Mouse (Mus musculus) lung, adult 18-20 months (tissue): ENCODE data around the gene Gltpd2.
"Not testable (repeated sequence)": the region's sequence is repeated elsewhere in the genome, so short reads cannot be mapped to it uniquely, and the experiment has no call there.

ENCODE experiments used
- DNase-seq, 2 experiments: peaks; one replicate each; pipeline ENCODE4 v3.0.0; 2022; ENCODE audit warnings: mixed read lengths in 2 of 2

Gene Gltpd2

DNA sequence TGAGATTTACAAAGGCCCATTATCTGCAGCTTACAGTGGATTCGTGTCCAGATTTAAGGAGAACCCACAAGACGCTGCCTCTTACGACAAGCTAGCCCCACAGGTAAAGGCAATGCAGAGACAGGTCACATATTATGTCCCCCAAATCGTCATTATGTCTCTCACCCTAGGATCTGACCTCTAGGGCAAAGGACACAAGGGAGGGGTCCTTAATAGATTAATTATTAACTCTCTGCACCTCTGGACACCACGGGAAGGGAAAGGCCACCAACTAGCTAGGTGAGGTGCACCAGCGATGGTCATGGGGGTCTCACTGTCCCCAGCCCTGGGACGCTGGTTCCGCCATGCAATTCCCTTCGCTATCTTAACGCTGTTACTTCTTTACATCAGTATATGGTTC lies at the start of gene Gltpd2:
Gene Gltpd2 (plus strand): TSS at position 274 of the 400 bp plus-strand sequence.
- no peak for DNase-seq

DNA sequence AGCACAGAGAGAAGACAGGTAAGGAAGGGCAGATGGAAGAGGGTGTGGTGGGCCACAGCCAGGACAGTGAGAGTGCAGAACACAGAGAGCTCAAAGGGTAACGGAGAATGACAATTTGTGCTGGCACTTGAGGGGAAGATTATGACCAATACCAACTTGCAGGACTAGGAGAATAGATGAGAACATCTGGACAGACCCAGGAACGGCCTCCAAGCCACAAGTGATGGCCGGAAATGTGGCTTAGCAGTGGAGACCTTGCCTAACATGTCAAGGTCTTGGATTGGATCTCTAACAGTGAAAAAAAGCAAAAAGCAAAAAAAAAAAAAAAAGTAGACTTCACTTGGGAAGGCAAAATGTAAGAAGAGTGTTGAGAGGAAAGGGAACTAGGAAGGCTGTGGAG lies 49.2 kb upstream of the Gltpd2 start:
- no peak for DNase-seq

DNA sequence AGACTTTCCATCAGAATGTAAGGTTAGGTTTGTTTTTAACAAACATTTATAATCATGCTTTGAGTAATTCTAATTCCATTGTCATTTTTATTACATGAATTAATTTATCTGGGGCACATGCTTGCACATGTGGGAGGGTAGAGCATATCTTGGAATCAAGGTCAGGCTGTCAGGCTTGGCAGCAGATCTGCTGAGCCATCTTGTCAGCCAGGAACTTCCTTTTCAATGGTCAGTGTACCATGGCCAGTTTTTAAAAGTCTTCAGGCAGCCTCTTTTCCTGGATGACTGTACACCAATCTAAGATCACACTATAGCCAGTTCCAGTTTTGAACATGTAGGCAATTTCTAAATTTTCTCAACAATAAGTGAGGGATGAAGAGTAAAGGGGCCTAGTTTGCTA lies 46.3 kb upstream of the Gltpd2 start:
- DNase-seq: no peak

DNA sequence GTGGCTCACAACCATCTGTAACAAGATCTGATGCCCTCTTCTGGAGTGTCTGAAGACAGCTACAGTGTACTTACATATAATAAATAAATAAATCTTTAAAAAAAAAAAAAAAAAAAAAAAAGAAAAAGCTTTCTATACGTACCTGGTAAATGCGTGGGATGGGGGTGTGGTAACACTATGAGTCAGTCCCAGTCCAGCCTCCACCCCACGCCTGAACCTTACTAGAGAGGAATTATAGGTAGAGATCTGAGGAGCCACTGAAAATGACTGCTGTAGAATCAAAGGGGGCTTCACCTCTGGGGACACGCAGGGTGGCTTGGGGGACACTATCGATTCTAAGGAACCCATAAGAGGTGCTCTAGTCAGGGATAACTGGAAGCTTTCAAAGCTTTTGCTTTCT lies 45.7 kb upstream of the Gltpd2 start:
- not testable (repeated sequence) for DNase-seq

DNA sequence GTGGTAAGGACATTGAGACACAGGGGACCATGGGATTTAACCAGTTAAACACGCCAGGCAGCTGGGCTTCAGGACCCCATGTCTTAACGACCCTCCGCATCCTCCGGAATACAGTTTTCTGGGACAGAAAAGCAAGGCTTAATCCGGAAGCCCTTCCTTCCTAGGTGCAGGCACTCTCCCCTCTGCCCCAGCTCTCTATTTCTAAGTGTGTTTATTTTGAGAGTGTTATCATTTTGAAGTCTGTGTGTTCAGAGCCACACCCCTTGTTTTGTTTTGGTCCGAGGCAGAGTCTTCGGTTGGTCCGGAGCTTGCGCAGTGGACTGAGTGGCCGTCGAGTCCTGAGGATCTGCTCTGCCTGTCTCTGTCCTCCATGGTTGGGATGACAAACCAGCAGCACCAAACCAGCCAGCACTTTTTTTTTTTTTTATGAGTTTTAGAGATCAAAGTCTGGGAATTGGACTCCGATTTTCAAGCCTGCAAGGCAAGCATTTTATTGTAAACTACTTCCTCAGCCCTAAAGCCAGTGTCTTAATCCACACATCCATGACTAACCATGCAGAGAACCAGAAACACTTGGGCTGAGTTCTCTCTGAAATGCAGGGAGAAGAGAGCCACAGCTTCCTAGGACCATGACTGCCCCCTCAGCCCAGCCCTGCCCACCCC lies 44.0 kb upstream of the Gltpd2 start:
- no peak for DNase-seq

DNA sequence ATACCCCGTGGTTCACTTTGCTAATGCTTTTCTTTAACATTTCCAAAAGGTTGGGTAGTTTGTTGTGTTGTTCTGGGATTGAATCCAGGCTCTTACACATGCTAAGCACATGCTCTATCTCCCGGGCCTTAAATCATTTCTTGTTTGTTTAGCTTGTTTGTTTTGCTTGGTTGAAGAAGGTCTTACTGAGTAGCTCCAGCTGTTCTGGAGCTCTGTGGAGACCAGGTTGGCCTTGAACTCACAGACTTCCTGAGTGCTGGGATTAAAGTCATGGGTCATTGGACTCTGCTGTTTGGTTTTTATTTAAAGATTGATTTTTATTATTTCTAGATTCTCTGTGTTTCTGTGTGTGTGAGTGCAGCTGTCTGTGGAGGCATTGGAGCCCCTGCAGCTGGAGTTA lies 33.5 kb upstream of the Gltpd2 start:
- DNase-seq: no peak

DNA sequence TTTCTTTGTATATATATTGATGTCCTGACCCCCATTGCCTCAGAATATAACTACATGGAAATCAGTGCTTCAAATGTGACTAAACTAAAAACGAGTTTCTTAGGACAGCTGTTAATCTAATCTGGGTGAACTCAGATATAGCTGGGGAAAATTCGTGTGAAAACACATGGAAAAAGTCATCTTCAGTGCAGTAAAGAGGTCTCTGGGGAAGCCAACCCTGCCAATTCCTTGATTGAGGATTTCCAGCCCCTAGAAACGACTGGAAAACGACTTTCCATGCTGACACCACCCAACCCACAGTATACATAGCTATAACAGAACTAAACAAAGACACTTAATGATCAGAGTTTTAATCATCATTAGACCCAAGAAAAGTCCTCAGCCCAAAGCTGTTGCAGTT lies 31.2 kb upstream of the Gltpd2 start:
- no peak for DNase-seq

DNA sequence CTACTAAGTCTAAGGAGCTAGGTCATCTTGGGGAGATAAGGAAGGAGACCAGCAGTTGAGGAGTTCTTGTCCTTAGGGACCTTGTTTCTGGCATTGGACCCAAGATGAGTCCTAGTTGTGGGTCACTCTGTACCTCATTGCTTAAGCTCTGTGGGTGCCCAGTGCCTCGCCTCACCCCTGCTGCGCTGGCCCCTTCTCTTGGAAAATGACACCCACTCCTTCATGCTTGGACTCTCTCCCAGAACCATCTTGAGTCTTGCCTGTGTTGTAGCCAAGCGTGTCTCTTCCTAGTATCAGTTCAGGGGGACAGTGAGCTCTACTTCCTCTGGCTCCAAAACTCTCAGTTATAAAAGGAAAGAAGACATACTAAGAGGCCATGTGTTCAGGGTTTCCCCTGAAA lies 29.9 kb upstream of the Gltpd2 start:
- DNase-seq: no peak

DNA sequence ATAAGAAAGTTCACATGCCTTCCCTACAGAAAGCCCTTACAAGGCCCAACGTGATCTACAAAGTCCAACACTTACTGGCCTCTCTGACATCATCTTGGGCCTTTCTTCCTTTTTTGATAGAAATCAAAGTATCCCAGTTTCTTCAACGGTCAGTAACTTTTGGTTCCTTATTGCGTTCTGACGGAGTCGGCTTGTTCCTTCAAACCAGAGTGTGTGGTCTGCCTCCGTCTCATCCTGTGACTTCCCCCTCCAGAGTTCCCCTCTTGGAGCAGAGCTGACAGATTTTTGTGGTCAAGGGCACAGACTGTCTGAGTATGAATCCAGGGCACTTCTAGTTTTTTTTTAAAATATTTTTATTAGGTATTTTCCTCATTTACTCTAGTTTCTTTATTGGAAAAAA lies 29.3 kb upstream of the Gltpd2 start:
- peak; percentile 42 to 51 for DNase-seq

DNA sequence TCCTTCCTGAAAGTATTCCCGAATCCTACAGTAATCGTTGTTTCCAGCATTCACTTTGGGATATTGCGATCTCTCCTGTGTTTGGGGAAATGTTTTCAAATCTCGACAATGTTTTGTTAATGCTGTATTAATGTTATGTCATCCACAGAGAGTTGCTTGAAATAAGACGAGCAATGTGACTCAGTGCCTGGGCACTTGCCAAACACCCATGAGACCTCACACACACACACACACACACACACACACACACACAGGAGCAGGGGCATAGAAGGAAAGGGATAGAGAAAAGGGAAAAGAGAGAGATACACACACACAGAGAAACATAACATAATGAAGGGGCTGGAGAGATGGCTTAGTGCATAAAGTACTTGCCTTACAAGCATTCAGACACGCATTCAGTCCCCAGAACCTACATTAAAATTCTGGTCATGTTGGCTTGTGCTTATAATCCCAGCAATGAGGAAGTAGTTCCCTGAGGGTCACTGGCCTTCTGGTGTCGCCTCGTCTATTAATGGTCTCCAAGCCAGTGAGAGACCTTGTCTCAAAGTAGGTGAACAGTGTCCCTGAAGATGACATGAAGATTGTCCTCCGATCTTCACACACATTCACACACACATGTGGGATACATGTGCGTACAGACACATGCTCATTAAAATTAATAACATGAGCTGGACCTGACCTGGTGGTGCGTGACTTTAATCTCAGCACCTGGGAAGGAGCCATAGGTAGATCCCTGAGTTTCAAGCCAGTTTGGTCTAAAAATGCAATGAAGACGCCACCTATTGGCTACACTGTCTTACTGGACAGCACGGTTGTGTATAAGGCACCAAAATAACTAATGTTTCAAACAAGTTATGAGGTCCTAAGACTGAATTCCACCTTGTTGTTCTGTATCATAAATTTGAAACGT lies 19.2 kb upstream of the Gltpd2 start:
- DNase-seq: peak; percentile 20 to 51

DNA sequence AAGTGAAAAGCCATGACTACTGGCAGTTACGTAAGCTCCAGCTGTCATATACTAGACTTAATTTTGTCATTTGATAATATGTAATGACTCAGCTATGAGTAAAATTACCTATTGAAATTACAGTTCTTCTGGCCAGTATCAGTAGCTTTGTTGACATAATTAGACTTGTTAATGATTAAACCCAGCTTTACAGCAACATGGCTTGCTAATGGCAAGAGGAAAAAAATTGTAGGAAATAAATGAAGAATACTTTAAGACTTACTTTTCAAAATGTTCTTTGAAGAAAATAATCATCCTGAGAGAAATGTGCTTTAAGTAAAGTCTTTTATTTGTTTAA lies 18.6 kb upstream of the Gltpd2 start:
- DNase-seq: no peak

DNA sequence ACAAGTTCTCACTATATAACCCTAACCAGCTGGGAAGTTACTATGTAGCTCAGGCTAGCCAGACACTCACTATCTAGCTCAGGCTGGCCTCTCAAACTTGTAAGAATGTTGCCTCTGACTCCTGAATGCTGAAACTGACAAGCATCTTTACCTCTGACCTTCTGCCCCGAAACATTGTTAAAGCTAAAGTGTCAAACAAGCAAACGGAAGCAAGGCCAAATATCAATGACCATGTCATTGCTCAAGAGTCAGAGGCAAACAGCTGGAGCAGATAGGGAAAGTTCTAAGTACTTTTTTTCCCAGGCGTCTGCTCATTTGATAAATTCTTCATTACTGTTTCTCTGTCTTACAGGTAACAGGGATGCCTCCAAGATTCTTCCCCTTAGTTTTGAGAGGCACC lies 17.0 kb upstream of the Gltpd2 start:
- no peak for DNase-seq

DNA sequence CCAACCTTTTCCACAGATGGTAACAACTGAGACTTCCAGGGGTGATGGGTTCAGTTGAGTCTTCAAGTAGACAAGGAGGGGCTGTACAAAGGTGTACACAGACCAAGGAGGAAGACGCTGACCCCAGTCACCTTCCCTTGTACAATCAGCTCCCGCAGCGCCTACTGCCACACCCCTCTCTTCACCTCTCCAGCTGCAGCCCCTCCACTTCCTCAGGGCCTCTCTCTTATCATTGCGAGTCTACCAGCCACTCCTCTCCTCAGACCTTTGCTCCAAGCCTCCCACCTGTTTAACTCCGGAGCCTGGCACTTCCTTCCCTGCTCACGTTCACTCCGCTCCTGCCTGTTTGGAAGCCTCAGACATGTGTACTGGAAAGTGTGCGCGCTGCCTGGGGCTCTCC lies 14.0 kb upstream of the Gltpd2 start, which contains the start of gene Tm4sf5:
Gene Tm4sf5 (plus strand): TSS at position 275 of the 400 bp plus-strand sequence.
- DNase-seq: no peak

DNA sequence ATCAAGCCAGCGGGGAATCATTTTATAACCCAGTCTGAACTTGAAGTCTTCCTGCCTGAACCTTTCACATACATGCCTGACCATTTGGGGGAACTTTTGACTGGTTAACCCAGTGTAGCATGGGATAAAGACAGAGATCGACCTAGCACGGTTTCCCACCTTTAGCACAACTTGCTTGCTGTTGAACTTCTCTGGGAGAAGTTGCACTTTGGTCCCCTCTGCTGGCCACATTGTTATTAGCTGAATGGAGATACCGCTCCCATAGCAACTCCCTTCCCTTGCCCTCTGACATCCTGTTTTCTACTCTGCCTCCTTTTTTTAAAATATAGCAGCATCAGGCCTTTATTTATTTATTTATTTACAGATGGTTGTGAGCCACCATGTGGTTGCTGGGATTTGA lies 12.6 kb upstream of the Gltpd2 start:
- peak; percentile 68 to 78 for DNase-seq

DNA sequence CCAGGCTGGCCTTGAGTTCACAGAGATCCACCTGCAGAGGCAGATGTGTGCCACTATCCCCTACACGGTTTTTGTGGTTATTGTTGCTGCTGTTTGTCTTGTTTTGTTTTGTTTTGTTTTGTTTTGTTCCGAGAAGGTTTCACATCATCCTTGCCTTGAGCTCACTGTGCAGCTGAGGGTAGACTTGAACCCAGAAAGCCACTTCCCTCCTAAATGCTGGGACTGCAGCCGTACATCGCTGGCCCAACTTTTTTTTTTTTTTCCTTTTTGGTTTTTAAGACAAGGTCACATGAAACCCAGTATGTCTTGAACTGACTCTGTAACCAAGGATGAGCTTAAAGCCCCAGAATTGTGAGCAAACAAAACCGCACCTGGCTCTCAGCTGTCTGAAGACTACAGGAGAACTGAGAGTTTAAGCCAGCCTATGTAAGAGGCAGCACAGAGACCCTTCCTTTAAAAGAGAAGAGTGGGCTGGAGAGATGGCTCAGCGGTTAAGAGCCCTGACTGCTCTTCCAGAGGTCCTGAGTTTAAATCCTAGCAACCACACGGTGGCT lies 12.0 kb upstream of the Gltpd2 start:
- DNase-seq: no peak

DNA sequence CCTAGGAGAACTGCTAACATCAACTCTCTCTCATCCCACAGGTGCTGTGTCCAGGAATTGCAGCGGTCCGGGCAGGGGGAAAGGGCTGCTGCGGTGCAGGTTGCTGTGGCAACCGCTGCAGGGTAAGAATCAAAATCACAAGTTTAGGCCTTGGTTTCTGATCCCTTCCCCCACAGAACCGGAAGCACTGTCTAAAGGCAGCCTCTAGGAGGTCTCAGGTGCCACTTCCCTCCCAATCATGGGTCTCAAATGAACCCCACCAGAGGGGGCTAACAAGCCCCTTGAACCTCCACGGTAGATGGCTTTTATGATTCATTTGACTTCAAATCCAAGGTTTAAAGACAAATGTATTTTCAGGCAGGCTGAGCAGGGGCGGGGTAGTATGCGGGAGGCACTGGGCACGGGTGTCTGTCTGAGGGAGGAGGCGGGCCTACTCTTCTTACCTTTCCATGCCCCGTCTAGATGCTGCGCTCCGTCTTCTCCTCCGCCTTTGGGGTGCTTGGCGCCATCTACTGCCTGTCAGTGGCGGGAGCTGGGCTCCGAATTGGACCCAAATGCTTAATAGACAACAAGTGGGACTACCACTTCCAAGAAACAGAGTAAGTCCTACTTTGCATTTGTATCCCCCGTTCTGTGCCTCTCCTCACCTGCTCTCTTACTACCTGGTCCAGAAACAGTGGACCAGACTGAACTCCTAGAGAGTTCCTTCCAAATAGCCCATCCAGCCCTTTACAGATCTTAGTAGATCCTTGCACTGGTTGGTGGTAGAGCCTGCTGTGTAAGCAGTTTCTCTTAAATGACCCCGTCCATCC lies 9.0 kb upstream of the Gltpd2 start:
- peak; percentile 27 to 51 for DNase-seq

DNA sequence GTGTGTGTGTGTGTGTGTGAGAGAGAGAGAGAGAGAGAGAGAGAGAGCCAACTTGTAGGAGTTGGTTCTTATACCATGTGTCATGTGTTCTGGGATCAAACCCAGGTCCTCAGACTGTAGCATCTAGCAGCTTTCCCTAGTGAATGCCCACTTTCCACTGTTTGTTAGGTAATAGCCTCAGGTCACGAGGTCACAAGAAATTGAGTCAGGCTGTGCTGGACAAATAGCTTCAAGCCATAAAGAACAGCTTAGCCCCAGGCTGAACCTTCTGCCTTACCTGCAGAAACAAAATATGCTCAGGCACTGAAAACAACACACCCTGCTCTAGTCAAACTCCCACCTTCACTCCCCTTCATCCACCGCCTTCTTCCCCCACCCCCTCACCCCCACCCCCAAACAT lies 7.8 kb upstream of the Gltpd2 start:
- DNase-seq: no peak

DNA sequence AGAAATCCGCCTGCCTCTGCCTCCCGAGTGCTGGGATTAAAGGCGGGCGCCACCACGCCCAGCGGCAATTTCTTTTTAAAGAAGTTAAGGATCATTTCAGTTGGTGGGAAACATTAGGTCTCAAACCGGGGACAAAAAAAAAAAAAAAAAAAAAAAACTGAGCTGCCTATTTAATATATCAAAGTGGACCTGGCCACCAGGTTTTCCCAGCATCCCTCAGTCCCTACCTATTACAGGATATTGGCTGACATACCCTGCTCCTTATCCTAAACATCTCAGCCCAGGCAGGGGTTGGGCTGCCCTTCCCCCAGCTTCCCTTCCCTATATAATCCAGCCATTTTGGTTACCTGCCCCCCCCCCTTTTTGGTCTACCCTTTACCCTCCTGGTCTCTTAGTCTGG lies 7.2 kb upstream of the Gltpd2 start:
- no peak for DNase-seq

DNA sequence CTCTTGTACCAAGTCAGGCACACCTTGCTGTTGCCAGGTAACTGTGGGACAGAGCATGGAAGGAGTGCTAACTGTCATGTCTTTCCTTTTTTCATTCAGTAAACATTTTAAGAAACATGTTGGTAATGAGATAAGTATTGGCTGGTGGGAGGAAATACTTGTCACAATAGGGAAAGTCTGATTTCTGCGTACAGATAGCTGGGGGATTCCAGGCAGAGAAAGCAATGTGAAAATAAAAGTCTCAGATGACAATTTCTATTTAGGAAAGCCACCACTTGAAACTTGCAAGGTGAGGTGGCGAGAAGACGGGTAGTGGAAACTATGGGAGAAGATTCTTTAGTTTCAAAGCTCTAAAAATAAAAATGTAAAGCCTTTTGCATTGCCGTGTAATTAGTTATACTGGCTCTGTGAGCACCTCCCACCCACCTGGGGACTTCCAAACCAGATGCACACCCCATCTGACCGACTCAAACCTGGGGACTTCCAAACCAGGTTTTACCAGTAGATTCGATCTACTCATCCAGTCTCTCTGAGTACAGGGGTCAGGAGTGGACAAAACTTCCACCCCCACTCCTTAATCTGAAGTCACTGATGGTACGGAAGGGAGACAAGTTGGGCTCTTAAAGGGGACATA lies 6.2 kb upstream of the Gltpd2 start:
- no peak for DNase-seq

DNA sequence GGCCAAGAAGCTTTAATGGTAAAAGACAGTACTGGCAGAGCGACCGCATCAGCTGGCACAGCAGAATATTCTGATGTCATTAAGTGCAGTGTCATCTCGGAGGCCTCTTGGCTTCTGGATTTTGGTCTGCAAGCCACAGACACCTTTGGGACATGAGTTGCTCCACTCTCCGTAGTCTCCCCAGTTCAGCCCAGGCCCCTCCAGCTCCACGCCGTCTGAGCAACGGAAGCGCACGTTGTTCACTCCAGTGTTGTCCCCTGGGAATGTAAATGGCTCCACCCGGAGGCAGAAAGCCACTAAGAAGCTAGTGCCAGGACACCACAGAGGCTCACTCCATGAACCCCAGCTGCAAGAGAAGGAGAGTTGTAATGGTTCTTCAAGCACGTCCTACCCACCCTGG lies 5.5 kb upstream of the Gltpd2 start:
- no peak for DNase-seq

DNA sequence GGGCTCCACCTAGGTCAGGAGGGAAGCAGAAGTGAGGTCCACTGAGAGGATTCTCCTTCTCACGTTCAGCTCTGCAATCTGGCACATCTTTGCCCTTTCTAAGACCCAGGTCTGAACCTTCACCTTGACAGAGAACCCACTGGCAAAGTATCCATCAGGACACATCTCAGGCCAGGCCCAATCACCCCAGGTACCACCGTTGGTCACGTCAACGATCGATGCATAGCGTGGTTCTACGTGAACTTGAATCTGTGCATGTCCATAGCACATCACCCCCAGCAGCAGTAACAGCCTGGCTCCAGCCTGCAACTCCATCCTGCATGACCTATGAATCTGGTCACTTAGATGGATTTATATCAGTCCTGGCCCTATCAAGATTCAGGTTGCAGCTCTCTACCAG lies 4.7 kb upstream of the Gltpd2 start, which contains the start of gene Vmo1:
Gene Vmo1 (minus strand): TSS at position 329 of the 400 bp plus-strand sequence.
- DNase-seq: no peak

DNA sequence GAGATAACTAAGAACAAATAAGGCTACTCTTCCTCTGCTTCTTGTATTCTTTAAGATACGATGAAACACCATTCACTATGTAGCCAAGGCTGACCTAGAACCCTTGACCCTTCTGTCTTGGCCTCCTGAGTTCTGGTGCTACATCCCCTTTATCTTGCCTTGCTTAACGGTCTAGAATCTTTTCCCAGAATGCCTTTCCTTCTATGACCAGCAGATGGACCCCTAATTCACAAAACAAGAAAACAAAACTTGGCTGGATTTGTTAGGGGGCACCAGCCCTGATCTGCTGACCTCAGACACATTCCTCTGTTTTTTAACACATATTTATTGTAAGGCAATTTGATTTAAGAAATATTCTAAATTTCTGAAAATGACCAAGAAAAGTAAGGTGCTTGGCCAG lies 2.6 kb upstream of the Gltpd2 start:
- DNase-seq: peak in 1 of 2 experiments; percentile 31

DNA sequence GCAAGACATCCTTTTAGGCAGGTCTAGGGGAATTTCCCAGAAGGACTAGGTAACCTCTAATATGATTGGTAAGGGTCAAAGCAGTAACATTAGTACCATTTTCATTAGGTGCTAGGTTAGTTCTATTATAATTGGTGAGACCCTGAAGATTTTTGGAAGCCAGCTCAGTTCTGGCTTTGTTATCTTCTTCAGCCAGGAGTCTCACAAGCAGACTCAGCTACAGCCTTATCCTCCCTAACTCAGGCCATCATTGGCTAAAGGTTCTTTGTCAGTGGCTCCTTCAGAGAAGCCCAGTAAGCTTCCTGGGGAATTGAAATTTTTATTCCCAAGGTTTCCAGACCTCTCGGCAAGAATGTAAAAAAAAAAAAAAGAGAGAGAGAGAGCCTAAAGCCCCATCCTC lies 560 bp upstream of the Gltpd2 start:
- no peak for DNase-seq
